Mouse (Mus musculus) forebrain, embryonic 14.5 days (tissue): ENCODE measurements around the gene Tnpo1. TPM values are rescaled to one million over a fixed set of nuclear protein-coding genes. Genes with fewer than 3 reads are reported as not detected.

ENCODE experiments used
- ATAC-seq: fragments of 200-750 bp; cut with Nextera tagmentation; 2 replicates; pipeline ENCODE4 v1.8.0; 2017; ENCODE audit warnings: mild to moderate bottlenecking, moderate library complexity
- DNase-seq: peaks from one replicate; pipeline ENCODE4 v3.0.0-alpha.2; 2015; ENCODE audit warnings: low spot score
- H3K27ac ChIP-seq: fragments of 300-500 bp; sonication (generic); 2 replicates; pipeline ENCODE4 v1.5.1; 2014; ENCODE audit warnings: low read depth, mild to moderate bottlenecking, control low read depth, low read length, moderate library complexity
- H3K27me3 ChIP-seq: fragments of 300-500 bp; sonication (generic); replicated peaks from 2 replicates; pipeline ENCODE4 v1.6.1; 2014; ENCODE audit warnings: low read length, control low read depth, mixed read lengths; ENCODE audit not compliant: control insufficient read depth, insufficient read depth
- H3K36me3 ChIP-seq: fragments of 300-500 bp; sonication (generic); 2 replicates; pipeline ENCODE4 v1.6.1; 2014; ENCODE audit warnings: low read length, control low read depth; ENCODE audit not compliant: control insufficient read depth, insufficient read depth
- H3K4me1 ChIP-seq: fragments of 300-500 bp; sonication (generic); 2 replicates; pipeline ENCODE4 v1.6.1; 2014; ENCODE audit warnings: antibody characterized with exemption, low read length, control low read depth; ENCODE audit not compliant: control insufficient read depth, insufficient read depth
- H3K4me2 ChIP-seq: fragments of 300-500 bp; sonication (generic); 2 replicates; pipeline ENCODE4 v1.6.1; 2014; ENCODE audit warnings: mild to moderate bottlenecking, control low read depth, low read length
- H3K4me3 ChIP-seq: fragments of 300-500 bp; sonication (generic); 2 replicates; pipeline ENCODE4 v1.5.1; 2014; ENCODE audit warnings: low read depth, low read length, control low read depth
- H3K9ac ChIP-seq: fragments of 300-500 bp; sonication (generic); 2 replicates; pipeline ENCODE4 v1.6.1; 2014; ENCODE audit warnings: mild to moderate bottlenecking, low read length, control low read depth, moderate library complexity
- H3K9me3 ChIP-seq: fragments of 300-500 bp; sonication (generic); replicated peaks from 2 replicates; pipeline ENCODE4 v1.6.1; 2016; ENCODE audit warnings: low read length, control low read depth, mixed read lengths; ENCODE audit not compliant: control insufficient read depth
- WGBS: fragments of 180-500 bp; shearing (Covaris S2); extraction: QIAGEN DNeasy Blood & Tissue Kit; methylation state at CpG from one replicate; pipeline ENCODE4 v1.1.7; 2014; 5-methylcytosine and 5-hydroxymethylcytosine counted together
- polyA plus RNA-seq: library from polyadenylated mRNA; unstranded; fragments of >200 nt; fragmentation: Nextera tagmentation; extraction: Ambion mirVana; gene quantifications from 2 replicates; pipeline ENCODE4 v1.2.1, GENCODE M21; 2014

Gene Tnpo1
- polyA plus RNA-seq, 1 experiment from 2014 or later, result 59.2 TPM

DNA sequence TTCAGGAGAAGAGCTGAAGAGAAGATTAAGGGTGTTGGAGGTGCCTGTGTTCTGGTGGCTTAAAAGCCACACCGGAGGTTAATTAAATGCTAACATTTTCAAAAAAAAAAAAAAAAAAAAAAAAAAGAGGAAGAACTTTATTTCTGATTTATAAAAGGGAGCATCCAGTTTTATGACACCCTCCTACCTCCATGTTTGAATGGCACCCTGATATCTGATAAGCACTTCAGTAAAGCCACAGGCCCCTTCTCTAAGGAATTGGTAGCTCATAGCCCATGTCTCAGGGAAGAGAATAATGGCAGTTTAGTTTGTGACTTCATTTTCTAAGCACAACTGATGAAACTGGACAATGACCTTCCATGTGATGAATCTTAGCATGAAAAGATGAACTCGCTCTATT is 21.6 kb downstream of the Tnpo1 start:
- H3K4me2 ChIP-seq, result no peak overlapping the region
- H3K27ac ChIP-seq, result no peak overlapping the region
- no peak overlapping the region for H3K9ac ChIP-seq
- H3K36me3 ChIP-seq, result peaks cover 14% of the 10 kb centered on the region; the same call in 1 of the 2 replicates
- DNase-seq (no peak), ATAC-seq (no peak)
- no peak overlapping the region for H3K4me3 ChIP-seq
- H3K27me3 ChIP-seq, result no peaks in the 10 kb centered on the region
- peaks cover under 1% of the 10 kb centered on the region; the same call in 1 of the 2 replicates for H3K4me1 ChIP-seq
- peaks cover 5% of the 10 kb centered on the region; the same call in 1 of the 2 replicates for H3K9me3 ChIP-seq
- 97% methylated on average over 2 of the region's 2 CpGs for WGBS

DNA sequence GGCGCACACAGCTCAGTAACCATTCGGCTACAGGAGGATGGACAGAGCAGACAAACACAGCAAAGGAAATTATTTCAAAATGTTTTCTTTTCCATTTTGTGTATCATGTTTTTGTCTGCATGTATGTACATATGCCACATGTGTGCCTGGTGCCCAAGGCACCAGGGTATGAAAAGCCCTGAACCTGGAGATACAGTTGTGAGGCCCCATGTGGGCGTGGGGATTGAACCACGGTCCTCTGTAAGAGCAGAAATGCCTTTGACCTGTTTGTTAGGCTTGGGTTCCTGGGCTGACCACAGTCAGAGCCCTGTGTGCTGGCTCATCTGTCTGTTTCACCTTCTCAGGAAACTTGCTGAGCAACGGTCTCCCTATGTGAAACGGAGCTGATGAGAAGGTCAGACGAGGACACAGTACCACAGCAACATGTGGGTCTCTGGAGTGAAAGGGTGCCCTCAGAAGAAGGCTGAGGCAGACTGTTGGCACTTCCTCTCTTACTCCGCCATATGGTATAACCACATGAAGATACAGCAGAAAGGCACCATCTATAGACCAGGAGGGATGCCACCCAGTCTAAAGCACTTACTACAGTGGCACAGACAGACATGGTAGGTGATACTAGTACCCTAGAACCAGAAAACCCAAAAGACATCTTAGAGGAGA is 23.7 kb downstream of the Tnpo1 start:
- Histone ChIP-seq H3K27ac (no peak overlapping the region), H3K9me3 (peaks cover 5% of the 10 kb centered on the region; the same call in 1 of the 2 replicates), H3K4me1 (no peaks in the 10 kb centered on the region), H3K27me3 (no peaks in the 10 kb centered on the region), H3K4me2 (no peak overlapping the region), H3K36me3 (peaks cover 14% of the 10 kb centered on the region; the same call in 1 of the 2 replicates), H3K9ac (no peak overlapping the region), H3K4me3 (no peak overlapping the region)
- DNase-seq, result no peak
- WGBS, result 94% methylated on average over 8 of the region's 8 CpGs
- no peak for ATAC-seq

DNA sequence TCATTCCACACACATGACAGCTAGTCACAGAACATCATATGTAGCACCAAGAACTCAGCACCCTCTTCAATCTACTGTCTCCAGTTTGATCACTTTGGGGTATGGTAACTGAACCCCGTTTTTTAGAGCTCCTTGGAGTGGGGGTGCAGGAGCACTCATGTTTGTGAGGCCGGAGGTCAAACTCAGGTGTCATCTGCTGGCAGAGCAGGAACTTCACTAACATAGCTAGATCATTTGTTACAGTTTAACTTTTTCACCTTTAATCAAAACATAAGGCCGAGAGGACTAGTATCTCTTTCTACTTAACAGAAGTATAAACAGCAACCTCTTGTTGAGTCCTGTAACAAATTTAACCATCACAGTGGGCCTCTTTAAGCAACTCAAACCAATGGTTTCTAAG is 26.6 kb downstream of the Tnpo1 start:
- H3K9me3 ChIP-seq, result peaks cover 5% of the 10 kb centered on the region; the same call in 1 of the 2 replicates
- no peak for DNase-seq
- no peak for ATAC-seq
- no peaks in the 10 kb centered on the region for H3K4me1 ChIP-seq
- WGBS, result 92% methylated on average over 3 of the region's 3 CpGs
- no peaks in the 10 kb centered on the region for H3K27me3 ChIP-seq
- H3K4me2 ChIP-seq, result no peak overlapping the region
- H3K27ac ChIP-seq, result no peak overlapping the region
- H3K36me3 ChIP-seq, result peaks cover 7% of the 10 kb centered on the region; the same call in 1 of the 2 replicates
- no peak overlapping the region for H3K9ac ChIP-seq
- H3K4me3 ChIP-seq, result no peak overlapping the region

DNA sequence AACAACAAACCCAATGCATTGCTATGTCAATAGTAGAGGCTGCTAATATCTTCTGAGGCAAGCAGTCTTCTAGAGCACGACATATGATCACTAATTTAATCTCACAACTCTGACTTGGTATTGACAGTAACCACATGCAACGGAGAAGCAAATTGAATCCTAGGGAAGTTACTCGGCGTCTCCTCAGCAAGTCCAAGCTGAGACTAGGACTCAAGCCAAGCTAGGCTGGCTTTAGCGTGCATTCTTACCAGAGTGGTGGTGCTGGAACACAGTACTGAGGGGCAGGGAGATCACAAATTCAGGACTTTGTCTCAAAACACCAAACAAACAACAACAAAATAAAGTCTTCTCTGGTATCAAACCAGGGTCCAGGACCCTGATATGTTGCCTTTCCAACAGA is 28.6 kb downstream of the Tnpo1 start:
- H3K9ac ChIP-seq, result no peak overlapping the region
- ATAC-seq (no peak), DNase-seq (no peak)
- no peaks in the 10 kb centered on the region for H3K27me3 ChIP-seq
- no peak overlapping the region for H3K27ac ChIP-seq
- H3K9me3 ChIP-seq, result no peaks in the 10 kb centered on the region
- H3K4me2 ChIP-seq, result no peak overlapping the region
- no peak overlapping the region for H3K4me3 ChIP-seq
- H3K4me1 ChIP-seq, result no peaks in the 10 kb centered on the region
- WGBS, result 80% methylated on average over 5 of the region's 5 CpGs
- 0 out of 2 replicates have a peak, but pooled peaks cover 6% of the 10 kb centered on the region for H3K36me3 ChIP-seq

DNA sequence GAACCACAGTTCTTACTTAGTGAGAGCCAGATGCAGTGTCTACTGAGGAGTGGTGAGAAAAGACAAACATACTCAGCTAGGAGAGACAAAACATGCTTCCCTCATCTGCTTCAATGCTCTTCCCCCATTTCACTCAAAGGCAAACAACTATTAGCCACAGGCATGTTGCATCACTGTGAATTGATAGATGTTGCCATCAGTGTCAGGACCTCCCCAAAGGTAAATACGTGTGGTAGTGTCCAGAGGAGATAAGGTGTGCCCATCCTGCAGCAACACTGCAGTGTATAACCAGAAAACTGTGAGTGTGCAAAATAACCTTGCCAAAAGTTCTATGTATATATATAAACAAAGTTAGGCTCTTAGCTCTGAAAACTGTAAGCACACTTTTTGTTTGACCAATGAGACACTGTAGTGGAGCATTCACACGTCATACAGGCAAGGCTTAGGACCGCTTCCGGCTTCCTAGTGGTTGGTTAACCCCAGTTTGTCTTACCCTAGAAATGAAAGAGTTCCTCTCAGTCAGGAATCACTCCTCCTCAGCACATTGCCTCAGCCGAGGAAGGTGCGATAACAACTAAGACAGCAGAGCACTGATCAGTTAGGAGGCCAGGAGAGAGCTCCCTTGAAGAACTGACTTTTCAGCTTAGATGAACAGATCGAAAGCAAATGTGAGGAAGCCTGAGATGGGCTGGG is 29.6 kb downstream of the Tnpo1 start:
- WGBS, result 84% methylated on average over 7 of the region's 7 CpGs
- no peaks in the 10 kb centered on the region for H3K36me3 ChIP-seq
- H3K9ac ChIP-seq, result no peak overlapping the region
- no peak overlapping the region for H3K4me3 ChIP-seq
- no peaks in the 10 kb centered on the region for H3K27me3 ChIP-seq
- H3K9me3 ChIP-seq, result no peaks in the 10 kb centered on the region
- no peak overlapping the region for H3K4me2 ChIP-seq
- DNase-seq, result no peak
- H3K4me1 ChIP-seq, result peaks cover 4% of the 10 kb centered on the region; the same call in 1 of the 2 replicates
- no peak overlapping the region for H3K27ac ChIP-seq
- ATAC-seq, result no peak

DNA sequence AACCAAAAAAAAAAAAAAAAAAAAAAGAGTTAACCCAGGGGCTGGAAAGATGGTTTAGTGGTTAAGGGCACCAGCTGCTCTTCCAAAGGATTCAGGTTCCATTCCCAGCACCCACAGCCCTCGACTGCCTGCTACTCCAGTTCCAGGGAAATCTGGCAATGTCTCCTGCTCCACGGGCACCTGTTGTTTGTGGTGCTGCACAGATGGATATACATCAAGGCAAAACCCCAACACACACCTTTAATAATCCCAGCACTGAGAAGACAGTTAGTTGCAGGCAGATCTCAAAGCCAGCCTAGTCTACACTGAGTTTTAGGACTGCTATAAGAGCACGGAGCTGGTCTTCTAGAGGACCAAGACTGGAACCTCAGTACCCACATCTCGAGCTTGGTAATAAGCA is 30.2 kb downstream of the Tnpo1 start:
- Histone ChIP-seq H3K4me3 (no peak overlapping the region), H3K4me2 (no peak overlapping the region), H3K9ac (no peak overlapping the region), H3K9me3 (no peaks in the 10 kb centered on the region), H3K36me3 (no peaks in the 10 kb centered on the region), H3K27me3 (no peaks in the 10 kb centered on the region), H3K27ac (no peak overlapping the region), H3K4me1 (peaks cover 10% of the 10 kb centered on the region)
- WGBS, result 95% methylated on average over 4 of the region's 4 CpGs
- DNase-seq (no peak), ATAC-seq (no peak)

DNA sequence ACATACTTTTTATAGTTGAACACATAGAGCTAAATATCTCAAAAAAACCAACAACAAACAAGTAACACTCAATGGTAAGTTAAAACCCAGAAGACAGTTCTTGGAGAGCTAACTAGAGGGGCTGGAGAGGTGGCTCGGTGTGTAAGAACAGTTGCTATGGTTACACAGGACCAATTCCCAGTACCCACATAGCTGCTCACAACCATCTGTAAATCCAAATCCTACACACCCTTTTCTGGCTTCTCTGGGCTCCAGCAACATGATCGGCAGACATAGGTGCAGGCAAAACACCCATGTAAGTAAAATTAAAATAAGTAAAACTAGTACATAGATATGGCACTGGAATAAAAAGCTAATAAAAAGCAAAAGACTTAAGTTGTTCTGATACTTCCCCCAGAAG is 31.3 kb downstream of the Tnpo1 start:
- H3K27me3 ChIP-seq, result no peaks in the 10 kb centered on the region
- H3K9me3 ChIP-seq, result no peaks in the 10 kb centered on the region
- 54% methylated on average over 2 of the region's 2 CpGs for WGBS
- ATAC-seq, result no peak
- H3K9ac ChIP-seq, result no peak overlapping the region
- no peak overlapping the region for H3K4me3 ChIP-seq
- no peak for DNase-seq
- no peak overlapping the region for H3K27ac ChIP-seq
- no peak overlapping the region for H3K4me2 ChIP-seq
- H3K4me1 ChIP-seq, result peaks cover 15% of the 10 kb centered on the region
- no peaks in the 10 kb centered on the region for H3K36me3 ChIP-seq

DNA sequence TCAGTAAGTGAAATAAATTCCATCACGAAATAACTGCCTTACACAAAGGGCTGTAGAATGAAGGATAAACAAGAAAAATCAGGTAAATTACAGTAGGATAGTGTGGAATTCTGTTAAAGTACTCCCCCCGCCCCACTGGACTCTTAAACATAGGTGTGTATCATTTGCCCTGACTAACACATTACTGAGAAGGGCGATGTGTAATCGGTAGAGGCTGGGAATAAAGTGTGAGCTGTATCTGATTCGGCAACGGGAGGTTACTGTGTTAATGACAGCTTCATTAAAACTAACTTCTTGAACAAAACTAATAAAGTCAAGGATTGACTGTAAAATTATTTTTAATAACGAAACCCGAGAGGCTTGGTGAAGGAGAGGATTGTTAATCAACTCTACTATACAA is 34.7 kb downstream of the Tnpo1 start:
- DNase-seq (no peak), ATAC-seq (no peak)
- Histone ChIP-seq H3K27me3 (no peaks in the 10 kb centered on the region), H3K9ac (peak overlapping the region; percentile 18; the same call in 1 of the 2 replicates), H3K4me1 (peaks cover 17% of the 10 kb centered on the region), H3K4me3 (peak overlapping the region; percentile 69; the same call in 1 of the 2 replicates), H3K27ac (no peak overlapping the region), H3K4me2 (peak overlapping the region; percentile 80), H3K36me3 (peaks cover 19% of the 10 kb centered on the region), H3K9me3 (no peaks in the 10 kb centered on the region)
- 20% methylated on average over 8 of the region's 8 CpGs for WGBS

DNA sequence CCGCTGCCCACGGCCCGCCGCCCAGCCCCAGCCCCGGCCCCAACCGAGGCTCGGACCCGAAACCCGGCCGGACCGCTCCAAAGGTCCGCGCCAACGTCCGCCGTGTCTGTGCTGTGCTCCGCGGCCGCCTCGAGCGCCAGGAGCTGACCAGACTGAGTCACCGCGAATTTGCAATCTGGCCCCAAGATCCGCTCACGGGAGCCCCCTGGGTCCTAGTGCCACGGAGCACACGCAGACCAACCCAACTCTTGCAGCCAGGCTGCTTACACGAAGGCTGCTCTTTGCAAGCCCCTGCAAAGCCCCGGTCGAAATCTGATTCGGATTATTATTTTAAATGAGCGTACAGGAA is 35.3 kb downstream of the Tnpo1 start:
- Histone ChIP-seq H3K4me3 (peak overlapping the region; percentile 69), H3K27ac (peak overlapping the region; percentile 89), H3K9ac (peak overlapping the region; percentile 84), H3K4me2 (peak overlapping the region; percentile 80), H3K36me3 (peaks cover 25% of the 10 kb centered on the region), H3K9me3 (no peaks in the 10 kb centered on the region), H3K27me3 (no peaks in the 10 kb centered on the region), H3K4me1 (peaks cover 17% of the 10 kb centered on the region)
- 1% methylated on average over 32 of the region's 32 CpGs for WGBS
- DNase-seq (peak; percentile 89), ATAC-seq (peak; percentile 91)
